Mouse (Mus musculus): ENCODE results near the gene Josd2. TPM values are rescaled to one million over a fixed set of nuclear protein-coding genes. Genes with fewer than 3 reads are reported as not detected.
A peak's percentile ranks its signal among the peaks of the same experiment; 100 is the strongest.

Gene Josd2
- polyA plus RNA-seq, 1 experiment from 2014 or later = 105 TPM

DNA sequence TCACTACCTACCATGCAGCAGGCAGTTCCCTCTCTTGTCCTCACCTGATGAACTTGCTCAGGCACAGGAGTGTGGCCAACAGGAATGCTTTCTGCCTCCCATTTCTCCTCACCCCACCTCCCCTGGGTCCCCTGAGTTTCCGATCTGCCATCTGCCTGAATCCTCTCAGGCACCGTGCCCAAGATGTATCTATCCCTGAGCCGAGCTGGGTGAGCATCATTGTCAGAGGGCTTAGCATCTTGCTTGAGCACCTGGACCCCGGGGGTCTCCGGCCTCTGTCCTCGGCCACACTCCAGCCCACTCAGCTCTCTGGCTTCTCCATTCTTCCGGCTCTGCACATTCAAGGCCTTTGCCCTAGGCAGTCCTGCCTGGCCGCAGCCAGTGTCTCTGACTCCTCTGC is 29.8 kb upstream of the Josd2 start:
- no peak overlapping the region for H3K9ac ChIP-seq
- no peaks in the 10 kb centered on the region for H3K9me3 ChIP-seq
- no peaks in the 10 kb centered on the region for H3K4me1 ChIP-seq
- H3K27ac ChIP-seq = no peak overlapping the region
- H3K4me3 ChIP-seq (replicated peaks) = no peak overlapping the region
- 64% methylated on average over 8 of the region's 8 CpGs for WGBS
- no peak for ATAC-seq (ENCODE audit: insufficient read depth, low FRiP score, low read depth)
- no peak overlapping the region for H3K4me2 ChIP-seq
- H3K36me3 ChIP-seq = no peaks in the 10 kb centered on the region
- peaks cover 49% of the 10 kb centered on the region for H3K27me3 ChIP-seq (replicated peaks)

- peaks cover 63% of the 10 kb centered on the region for H3K27me3 ChIP-seq (replicated peaks)
- H3K27ac ChIP-seq = no peak overlapping the region
- H3K36me3 ChIP-seq = no peaks in the 10 kb centered on the region
- no peaks in the 10 kb centered on the region for H3K4me1 ChIP-seq
- H3K9ac ChIP-seq = no peak overlapping the region
- no peaks in the 10 kb centered on the region for H3K9me3 ChIP-seq
- ATAC-seq (ENCODE audit: insufficient read depth, low FRiP score, low read depth) = no peak
- H3K4me3 ChIP-seq (replicated peaks) = no peak overlapping the region
- 61% methylated on average over 2 of the region's 2 CpGs for WGBS
- H3K4me2 ChIP-seq = no peak overlapping the region
Measured at GRCm38 (mm10) chr7:44439696-44440095, 28.1 kb upstream of the Josd2 start.

GRCm38 (mm10) chr7:44440479-44440878 is 27.3 kb upstream of the Josd2 start:
- no peaks in the 10 kb centered on the region for H3K9me3 ChIP-seq
- H3K27ac ChIP-seq = no peak overlapping the region
- no peaks in the 10 kb centered on the region for H3K4me1 ChIP-seq
- WGBS = 74% methylated on average over 1 of the region's 1 CpGs
- no peak for ATAC-seq (ENCODE audit: insufficient read depth, low FRiP score, low read depth)
- H3K36me3 ChIP-seq = no peaks in the 10 kb centered on the region
- H3K9ac ChIP-seq = no peak overlapping the region
- H3K4me3 ChIP-seq (replicated peaks) = no peak overlapping the region
- peaks cover 71% of the 10 kb centered on the region for H3K27me3 ChIP-seq (replicated peaks)
- H3K4me2 ChIP-seq = no peak overlapping the region

DNA sequence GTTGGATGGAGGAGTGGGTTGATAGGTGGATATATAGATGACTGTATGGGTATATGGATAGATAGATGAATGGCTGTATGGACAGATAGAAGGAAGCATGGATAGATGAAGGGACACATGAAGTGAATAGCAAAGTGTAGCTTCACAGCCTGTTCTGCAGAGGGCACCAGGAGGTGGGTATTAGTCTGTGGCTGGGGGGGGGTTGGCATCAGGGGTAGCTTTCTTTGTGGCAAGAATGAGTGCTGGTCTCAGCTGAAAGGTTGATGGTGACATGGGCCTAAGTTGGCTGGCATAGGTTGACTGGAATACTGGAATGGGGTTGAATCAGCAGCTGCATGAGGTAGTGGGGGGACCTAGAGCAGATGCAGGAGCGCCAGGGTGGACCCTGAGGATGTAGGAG is 26.6 kb upstream of the Josd2 start:
- whole genome bisulfite sequencing = 8% methylated on average over 1 of the region's 1 CpGs
- no peaks in the 10 kb centered on the region for H3K4me1 ChIP-seq
- no peaks in the 10 kb centered on the region for H3K36me3 ChIP-seq
- H3K27ac ChIP-seq = no peak overlapping the region
- H3K9me3 ChIP-seq = no peaks in the 10 kb centered on the region
- ATAC-seq (ENCODE audit: insufficient read depth, low FRiP score, low read depth) = no peak
- H3K9ac ChIP-seq = no peak overlapping the region
- H3K27me3 ChIP-seq (replicated peaks) = peaks cover 77% of the 10 kb centered on the region
- no peak overlapping the region for H3K4me3 ChIP-seq (replicated peaks)
- no peak overlapping the region for H3K4me2 ChIP-seq

- H3K4me3 ChIP-seq (replicated peaks) = peak overlapping the region; percentile 26
- peak overlapping the region; percentile 39 for H3K4me2 ChIP-seq
- peak; percentile 37; the same call in 1 of the 2 replicates for ATAC-seq (ENCODE audit: insufficient read depth, low FRiP score, low read depth)
- peaks cover 81% of the 10 kb centered on the region for H3K27me3 ChIP-seq (replicated peaks)
- 0% methylated on average over 14 of the region's 14 CpGs for WGBS
- H3K36me3 ChIP-seq = no peaks in the 10 kb centered on the region
- H3K9ac ChIP-seq = no peak overlapping the region
- no peaks in the 10 kb centered on the region for H3K9me3 ChIP-seq
- H3K4me1 ChIP-seq = no peaks in the 10 kb centered on the region
- H3K27ac ChIP-seq = no peak overlapping the region
Measured at GRCm38 (mm10) chr7:44441648-44442109, 26.1 kb upstream of the Josd2 start.

- H3K4me1 ChIP-seq = no peaks in the 10 kb centered on the region
- H3K9me3 ChIP-seq = no peaks in the 10 kb centered on the region
- peaks cover 81% of the 10 kb centered on the region for H3K27me3 ChIP-seq (replicated peaks)
- H3K9ac ChIP-seq = no peak overlapping the region
- H3K4me2 ChIP-seq = peak overlapping the region; percentile 39
- ATAC-seq (ENCODE audit: insufficient read depth, low FRiP score, low read depth) = no peak; the same call in 1 of the 2 replicates
- H3K4me3 ChIP-seq (replicated peaks) = peak overlapping the region; percentile 26
- whole genome bisulfite sequencing = 1% methylated on average over 14 of the region's 14 CpGs
- no peaks in the 10 kb centered on the region for H3K36me3 ChIP-seq
- no peak overlapping the region for H3K27ac ChIP-seq
Measured at GRCm38 (mm10) chr7:44442407-44442821, 25.4 kb upstream of the Josd2 start.

DNA sequence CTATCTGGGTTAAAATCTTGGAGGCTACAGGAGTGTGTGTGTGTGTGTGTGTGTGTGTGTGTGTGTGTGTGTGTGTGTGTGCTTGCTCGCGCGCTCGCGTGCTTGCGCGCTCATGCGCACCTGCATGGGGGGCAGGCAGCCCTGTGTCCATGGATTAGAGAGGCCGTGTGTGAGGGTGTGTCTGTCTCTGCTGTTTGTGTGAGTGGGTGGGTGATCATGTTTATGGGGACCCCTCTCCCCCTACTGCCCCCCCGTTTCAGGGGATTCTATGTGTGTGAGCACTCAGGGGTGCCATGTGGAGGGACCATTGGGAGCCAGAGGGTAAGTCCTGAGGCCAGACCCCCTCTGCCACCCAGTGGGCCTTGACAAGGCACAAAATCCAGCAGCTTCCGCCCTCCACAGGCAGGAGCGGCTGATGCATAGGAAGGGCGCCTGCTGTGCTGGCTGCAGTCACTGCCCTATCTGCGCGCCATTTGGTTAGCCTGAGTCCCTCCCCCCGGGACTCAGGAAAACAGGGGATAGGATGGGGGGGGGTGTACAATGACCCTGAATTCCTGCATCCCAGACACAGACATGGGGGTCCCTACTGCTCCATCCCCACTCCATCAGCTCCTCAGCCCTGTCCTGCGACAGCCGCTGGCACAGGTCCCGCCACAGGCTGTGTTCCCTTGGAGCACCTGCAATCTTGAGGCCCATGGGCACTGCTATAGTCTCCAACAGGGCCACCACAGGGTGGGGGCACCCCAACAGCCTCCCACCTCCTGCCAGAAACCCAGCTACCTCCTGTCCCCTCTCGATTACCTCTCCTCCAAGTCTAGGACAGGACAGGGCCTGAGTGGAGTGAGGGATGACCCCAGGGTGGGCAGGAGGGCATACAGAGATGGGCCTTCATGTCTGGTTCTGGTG is 24.3 kb upstream of the Josd2 start:
- H3K9ac ChIP-seq = no peak overlapping the region
- WGBS = 15% methylated on average over 20 of the region's 20 CpGs
- H3K36me3 ChIP-seq = no peaks in the 10 kb centered on the region
- no peak for ATAC-seq (ENCODE audit: insufficient read depth, low FRiP score, low read depth)
- H3K4me3 ChIP-seq (replicated peaks) = peak overlapping the region; percentile 26
- H3K4me2 ChIP-seq = peak overlapping the region; percentile 10; the same call in 1 of the 2 replicates
- H3K9me3 ChIP-seq = no peaks in the 10 kb centered on the region
- H3K4me1 ChIP-seq = no peaks in the 10 kb centered on the region
- no peak overlapping the region for H3K27ac ChIP-seq
- H3K27me3 ChIP-seq (replicated peaks) = peaks cover 74% of the 10 kb centered on the region

GRCm38 (mm10) chr7:44444886-44445527 is 22.8 kb upstream of the Josd2 start:
- Histone ChIP-seq H3K36me3 (no peaks in the 10 kb centered on the region), H3K9me3 (no peaks in the 10 kb centered on the region), H3K4me1 (no peaks in the 10 kb centered on the region), H3K9ac (no peak overlapping the region), H3K27me3 (replicated peaks) (peaks cover 68% of the 10 kb centered on the region), H3K4me2 (no peak overlapping the region; the same call in 1 of the 2 replicates), H3K27ac (no peak overlapping the region), H3K4me3 (replicated peaks) (no peak overlapping the region)
- WGBS = 10% methylated on average over 29 of the region's 29 CpGs
- ATAC-seq (ENCODE audit: insufficient read depth, low FRiP score, low read depth) = no peak

GRCm38 (mm10) chr7:44445528-44445923 is 22.3 kb upstream of the Josd2 start:
- Histone ChIP-seq H3K36me3 (no peaks in the 10 kb centered on the region), H3K9ac (no peak overlapping the region), H3K27ac (no peak overlapping the region), H3K9me3 (no peaks in the 10 kb centered on the region), H3K27me3 (replicated peaks) (peaks cover 63% of the 10 kb centered on the region), H3K4me2 (no peak overlapping the region), H3K4me1 (no peaks in the 10 kb centered on the region), H3K4me3 (replicated peaks) (no peak overlapping the region)
- ATAC-seq (ENCODE audit: insufficient read depth, low FRiP score, low read depth) = no peak
- WGBS = 10% methylated on average over 7 of the region's 7 CpGs

GRCm38 (mm10) chr7:44446070-44446855 is 21.5 kb upstream of the Josd2 start:
- Histone ChIP-seq H3K27ac (no peak overlapping the region), H3K9ac (no peak overlapping the region), H3K4me2 (no peak overlapping the region), H3K27me3 (replicated peaks) (peaks cover 55% of the 10 kb centered on the region), H3K4me3 (replicated peaks) (no peak overlapping the region), H3K9me3 (no peaks in the 10 kb centered on the region), H3K36me3 (no peaks in the 10 kb centered on the region), H3K4me1 (no peaks in the 10 kb centered on the region)
- WGBS = 42% methylated on average over 12 of the region's 12 CpGs
- ATAC-seq (ENCODE audit: insufficient read depth, low FRiP score, low read depth) = no peak

- WGBS = 2% methylated on average over 3 of the region's 3 CpGs
- no peaks in the 10 kb centered on the region for H3K36me3 ChIP-seq
- H3K4me2 ChIP-seq = no peak overlapping the region
- H3K4me1 ChIP-seq = no peaks in the 10 kb centered on the region
- H3K27ac ChIP-seq = no peak overlapping the region
- H3K9me3 ChIP-seq = no peaks in the 10 kb centered on the region
- H3K4me3 ChIP-seq (replicated peaks) = no peak overlapping the region
- ATAC-seq (ENCODE audit: insufficient read depth, low FRiP score, low read depth) = no peak
- 0 out of 2 replicates have a peak, but pooled peaks cover 3% of the 10 kb centered on the region for H3K27me3 ChIP-seq (replicated peaks)
- no peak overlapping the region for H3K9ac ChIP-seq
Measured at GRCm38 (mm10) chr7:44453256-44453655, 14.5 kb upstream of the Josd2 start.

Data from stomach, embryonic 15.5 days (tissue).